Mouse (Mus musculus) stomach, postnatal 0 days (tissue): ENCODE results near the gene Ank3.

Experiments
- CTCF ChIP-seq: IDR thresholded peaks from 2 replicates; pipeline ENCODE4 v1.5.1; 2016; ENCODE audit warnings: antibody characterized with exemption, low read depth, mild to moderate bottlenecking, moderate library complexity
- EP300 ChIP-seq: optimal IDR thresholded peaks from 2 replicates; pipeline ENCODE3; 2016; ENCODE audit warnings: antibody characterized with exemption

- TF ChIP-seq EP300 = no peak
- TF ChIP-seq CTCF = no peak
These were observed 26.5 kb upstream of the Ank3 start for GRCm38 (mm10) chr10:69372061-69372460.
